Mouse (Mus musculus) CH12.LX (cell line): ENCODE measurements around the gene Pdzd2. TPM values are rescaled to one million over a fixed set of nuclear protein-coding genes. Genes with fewer than 3 reads are reported as not detected.

Experiments used
- DNase-seq: peaks from one replicate; pipeline ENCODE4 v3.0.0-alpha.2; 2013; ENCODE audit errors: extremely low read depth
- H3K27ac ChIP-seq: 2 replicates; pipeline ENCODE4 v1.5.1; 2012; ENCODE audit warnings: low read depth, mild to moderate bottlenecking, control low read depth, moderate library complexity; ENCODE audit not compliant: insufficient read depth
- H3K27me3 ChIP-seq: replicated peaks from 2 replicates; pipeline ENCODE3; 2012; ENCODE audit warnings: inconsistent platforms
- H3K36me3 ChIP-seq, 2 experiments: replicated peaks in 1 of 2; 2 replicates each; pipeline versions ENCODE3 to v1.6.1; 2012; ENCODE audit warnings: inconsistent platforms in 1 of 2, low read length in 1 of 2, mild to moderate bottlenecking in 1 of 2, mixed read lengths in 1 of 2, moderate library complexity in 1 of 2; ENCODE audit not compliant: control insufficient read depth in 1 of 2, insufficient read depth in 1 of 2
- H3K4me1 ChIP-seq, 2 experiments: 2 replicates each; pipeline ENCODE4 v1.6.1; 2012; ENCODE audit warnings: inconsistent platforms in 1 of 2, moderate library complexity in 1 of 2; ENCODE audit not compliant: insufficient read depth in 2 of 2, control insufficient read depth in 1 of 2
- H3K4me2 ChIP-seq: 2 replicates; pipeline ENCODE4 v1.6.1; 2012; ENCODE audit warnings: low read depth, mild to moderate bottlenecking, control low read depth; ENCODE audit not compliant: poor library complexity, insufficient read depth, severe bottlenecking
- H3K4me3 ChIP-seq, 3 experiments: fragments of 150-350 bp in 1 of 3; sonication (generic) in 1 of 3; replicated peaks in 1 of 3; 2 replicates each; pipeline versions ENCODE3 to v1.5.1; 2011 to 2012; ENCODE audit warnings: low read depth in 2 of 3, low read length in 2 of 3, mild to moderate bottlenecking in 2 of 3, moderate library complexity in 2 of 3, control low read depth in 1 of 3, improper control_type of control experiment in 1 of 3, inconsistent platforms in 1 of 3, mixed read lengths in 1 of 3; ENCODE audit not compliant: poor library complexity in 1 of 3
- H3K79me2 ChIP-seq: replicated peaks from 2 replicates; pipeline ENCODE4 v1.6.1; 2012; ENCODE audit warnings: mild to moderate bottlenecking, moderate library complexity; ENCODE audit not compliant: control insufficient read depth, poor library complexity, insufficient read depth, severe bottlenecking; ENCODE audit errors: extremely low read depth
- H3K9ac ChIP-seq: 2 replicates; pipeline ENCODE4 v1.6.1; 2012; ENCODE audit warnings: low read depth, mild to moderate bottlenecking, control low read depth, moderate library complexity; ENCODE audit not compliant: insufficient read depth
- H3K9me3 ChIP-seq: replicated peaks from 2 replicates; pipeline ENCODE3; 2012; ENCODE audit warnings: low read length, inconsistent platforms, mixed read lengths
- BHLHE40 ChIP-seq: IDR thresholded peaks from 2 replicates; pipeline ENCODE4 v1.6.1; 2011; ENCODE audit warnings: mild to moderate bottlenecking, low read depth, low read length, improper control_type of control experiment
- CHD1 ChIP-seq: IDR thresholded peaks from 2 replicates; pipeline ENCODE4 v1.6.1; 2012; ENCODE audit warnings: low read depth, low read length, improper control_type of control experiment, inconsistent platforms
- CHD2 ChIP-seq: IDR thresholded peaks from 2 replicates; pipeline ENCODE4 v1.6.1; 2011; ENCODE audit warnings: low read length, improper control_type of control experiment
- CTCF ChIP-seq, 2 experiments: IDR thresholded peaks in 1 of 2; conservative IDR thresholded peaks in 1 of 2; 2 replicates each; pipeline ENCODE4 v1.5.1; 2011 to 2012; ENCODE audit warnings: low read depth in 2 of 2, low read length in 2 of 2, improper control_type of control experiment in 1 of 2, inconsistent platforms in 1 of 2, mild to moderate bottlenecking in 1 of 2, moderate library complexity in 1 of 2
- ELF1 ChIP-seq: IDR thresholded peaks from 2 replicates; pipeline ENCODE4 v1.6.1; 2014; ENCODE audit warnings: low read depth, mild to moderate bottlenecking, inconsistent platforms, low read length, improper control_type of control experiment
- EP300 ChIP-seq: IDR thresholded peaks from 2 replicates; pipeline ENCODE4 v1.6.1; 2011; ENCODE audit warnings: low read length, improper control_type of control experiment
- ETS1 ChIP-seq: conservative IDR thresholded peaks from 2 replicates; pipeline ENCODE4 v1.6.1; 2012; ENCODE audit warnings: low read depth, mild to moderate bottlenecking, inconsistent platforms, low read length, improper control_type of control experiment, moderate library complexity
- IRF4 ChIP-seq: IDR thresholded peaks from 2 replicates; pipeline ENCODE4 v1.6.1; 2014; ENCODE audit warnings: low read depth, mild to moderate bottlenecking, inconsistent platforms, low read length, improper control_type of control experiment
- JUN ChIP-seq: IDR thresholded peaks from 2 replicates; pipeline ENCODE4 v1.6.1; 2011; ENCODE audit warnings: low read depth, mild to moderate bottlenecking, low read length, improper control_type of control experiment, moderate library complexity; ENCODE audit not compliant: insufficient read depth
- JUND ChIP-seq: conservative IDR thresholded peaks from 2 replicates; pipeline ENCODE4 v1.6.1; 2011; ENCODE audit warnings: low read depth, low read length, improper control_type of control experiment
- MAFK ChIP-seq: IDR thresholded peaks from 2 replicates; pipeline ENCODE4 v1.6.1; 2011; ENCODE audit warnings: low read length, improper control_type of control experiment; ENCODE audit not compliant: insufficient replicate concordance
- MAX ChIP-seq: IDR thresholded peaks from 2 replicates; pipeline ENCODE4 v1.6.1; 2011; ENCODE audit warnings: low read length, improper control_type of control experiment
- MAZ ChIP-seq: IDR thresholded peaks from 2 replicates; pipeline ENCODE4 v1.6.1; 2012; ENCODE audit warnings: low read depth, mild to moderate bottlenecking, inconsistent platforms, low read length, improper control_type of control experiment, moderate library complexity
- MEF2A ChIP-seq: IDR thresholded peaks from 2 replicates; pipeline ENCODE4 v1.6.1; 2014; ENCODE audit warnings: low read depth, mild to moderate bottlenecking, inconsistent platforms, low read length, improper control_type of control experiment, borderline replicate concordance
- MYC ChIP-seq: IDR thresholded peaks from 2 replicates; pipeline ENCODE4 v1.6.1; 2011; ENCODE audit warnings: low read depth, mild to moderate bottlenecking, improper control_type of control experiment, low read length
- NELFE ChIP-seq: IDR thresholded peaks from 2 replicates; pipeline ENCODE4 v1.6.1; 2011; ENCODE audit warnings: low read depth, low read length, improper control_type of control experiment
- NRF1 ChIP-seq: IDR thresholded peaks from 2 replicates; pipeline ENCODE4 v1.6.1; 2014; ENCODE audit warnings: low read depth, mild to moderate bottlenecking, inconsistent platforms, low read length, improper control_type of control experiment, moderate library complexity
- PAX5 ChIP-seq: IDR thresholded peaks from 2 replicates; pipeline ENCODE4 v1.6.1; 2012; ENCODE audit warnings: low read length, inconsistent platforms, mixed read lengths
- POLR2A ChIP-seq: IDR thresholded peaks from 2 replicates; pipeline ENCODE4 v1.6.1; 2011; ENCODE audit warnings: low read depth, mild to moderate bottlenecking, improper control_type of control experiment, low read length
- RAD21 ChIP-seq: IDR thresholded peaks from 2 replicates; pipeline ENCODE4 v1.6.1; 2011; ENCODE audit warnings: low read depth, mild to moderate bottlenecking, low read length, improper control_type of control experiment, moderate library complexity
- RCOR1 ChIP-seq: conservative IDR thresholded peaks from 2 replicates; pipeline ENCODE4 v1.6.1; 2012; ENCODE audit warnings: low read depth, mild to moderate bottlenecking, inconsistent platforms, low read length, improper control_type of control experiment
- SIN3A ChIP-seq: IDR thresholded peaks from 2 replicates; pipeline ENCODE4 v1.6.1; 2012; ENCODE audit warnings: low read length, improper control_type of control experiment, inconsistent platforms
- SMC3 ChIP-seq: IDR thresholded peaks from 2 replicates; pipeline ENCODE4 v1.6.1; 2011; ENCODE audit warnings: low read depth, low read length, improper control_type of control experiment
- TBP ChIP-seq: conservative IDR thresholded peaks from 2 replicates; pipeline ENCODE4 v1.6.1; 2011; ENCODE audit warnings: low read depth, low read length, improper control_type of control experiment
- TCF12 ChIP-seq: IDR thresholded peaks from 2 replicates; pipeline ENCODE4 v1.6.1; 2014; ENCODE audit warnings: low read depth, mild to moderate bottlenecking, inconsistent platforms, low read length, improper control_type of control experiment
- UBTF ChIP-seq: IDR thresholded peaks from 2 replicates; pipeline ENCODE4 v1.6.1; 2012; ENCODE audit warnings: low read depth, mild to moderate bottlenecking, inconsistent platforms, low read length, improper control_type of control experiment, moderate library complexity
- USF1 ChIP-seq: IDR thresholded peaks from 2 replicates; pipeline ENCODE4 v1.6.1; 2014; ENCODE audit warnings: low read depth, mild to moderate bottlenecking, inconsistent platforms, low read length, improper control_type of control experiment
- USF2 ChIP-seq: conservative IDR thresholded peaks from 2 replicates; pipeline ENCODE4 v1.6.1; 2011; ENCODE audit warnings: low read depth, low read length, improper control_type of control experiment
- ZC3H11A ChIP-seq: IDR thresholded peaks from 2 replicates; pipeline ENCODE4 v1.6.1; 2012; ENCODE audit warnings: low read depth, mild to moderate bottlenecking, inconsistent platforms, low read length, improper control_type of control experiment
- ZNF384 ChIP-seq: IDR thresholded peaks from 2 replicates; pipeline ENCODE4 v1.6.1; 2012; ENCODE audit warnings: low read depth, low read length, improper control_type of control experiment, inconsistent platforms
- dilution Hi-C: fragments of 300-500 bp; cut with MboI; formaldehyde crosslinking; loops from 2 replicates; pipeline ENCODE4 v1.14.3; 2020; ENCODE audit warnings: low sequenced_read_pairs; ENCODE audit not compliant: extremely low pct_unique_long_range_greater_than_20kb, extremely low pct_ligation_motif_present
- in situ Hi-C: fragments of 300-500 bp; cut with MboI; formaldehyde crosslinking; loops from 3 replicates; pipeline ENCODE4 v1.14.3; 2019; ENCODE audit warnings: low sequenced_read_pairs, low pct_ligation_motif_present, low pct_unique_long_range_greater_than_20kb, mixed read lengths
- polyA plus RNA-seq: library from polyadenylated mRNA; unstranded; fragments of >175 nt; gene quantifications from 2 replicates; pipeline ENCODE4 v1.2.1, GENCODE M21; 2012; ENCODE audit warnings: low read depth; ENCODE audit not compliant: insufficient read length
- total RNA-seq, 2 experiments: library from RNA; depleted of rRNA; stranded (reverse); fragments of 300-350 nt in 1 of 2; fragments of >200 nt in 1 of 2; gene quantifications; 2 replicates each; pipeline ENCODE4 v1.2.3; 2012 to 2014

Pdzd2 gene
- total RNA-seq (2012; rRNA removed) (0.17 and 0.21 TPM in 2 replicates), total RNA-seq (2014; rRNA removed) (0.04 and 0.05 TPM in 2 replicates), polyA plus RNA-seq (0.12 and 0.24 TPM in 2 replicates)

- H3K4me3 ChIP-seq: peak within 1 kb of the TSS; percentile 23 to 60 (median 49)
These were observed at the start of gene Pdzd2 for GRCm38 (mm10) chr15:12739277-12740247. Gene Pdzd2 (minus strand): TSS chr15:12739924.

GRCm38 (mm10) chr15:12789406-12789867 lies 49.7 kb upstream of the Pdzd2 start:
- H3K4me2 ChIP-seq: peak overlapping the region; percentile 79
- no peaks in the 10 kb centered on the region for H3K36me3 ChIP-seq
- H3K4me1 ChIP-seq: peaks cover 4 to 28% of the 10 kb centered on the region in 2 experiments
- in situ Hi-C loops (no loop called here), dilution Hi-C loops (no loop called here)
- no peaks in the 10 kb centered on the region for H3K27me3 ChIP-seq
- H3K9ac ChIP-seq: peak overlapping the region; percentile 58
- peak overlapping the region; percentile 64; the same call in 1 of the 2 replicates for H3K27ac ChIP-seq
- H3K9me3 ChIP-seq: peaks cover 5% of the 10 kb centered on the region
- H3K4me3 ChIP-seq: peak overlapping the region; percentile 37 to 46 (median 40)
- peak; percentile 97 for DNase-seq
- no peaks in the 10 kb centered on the region for H3K79me2 ChIP-seq
- TF ChIP-seq ELF1: no peak
- TF ChIP-seq NRF1: no peak
- TF ChIP-seq JUND: peak; percentile 39
- peak; percentile 99 for TF ChIP-seq MEF2A
- TF ChIP-seq BHLHE40: peak; percentile 91
- TF ChIP-seq MAZ: peak; percentile 79
- 0 out of 2 replicates have a peak, but pooled peaks have one; percentile 66 for TF ChIP-seq RCOR1
- TF ChIP-seq CHD2: peak; percentile 94
- TF ChIP-seq SMC3: no peak
- TF ChIP-seq POLR2A: peak; percentile 77
- peak; percentile 85 for TF ChIP-seq SIN3A
- TF ChIP-seq EP300: peak; percentile 94
- peak; percentile 98 for TF ChIP-seq MAX
- peak; percentile 88 for TF ChIP-seq TCF12
- TF ChIP-seq ETS1: peak; percentile 97
- TF ChIP-seq USF1: peak; percentile 86
- 0 out of 2 replicates have a peak, but pooled peaks have one; percentile 29 for TF ChIP-seq NELFE
- peak; percentile 79 for TF ChIP-seq USF2
- no peak for TF ChIP-seq CHD1
- TF ChIP-seq TBP: peak; percentile 78
- TF ChIP-seq MAFK: peak; percentile 92
- TF ChIP-seq ZC3H11A: no peak
- peak; percentile 42 for TF ChIP-seq JUN
- no peak for TF ChIP-seq UBTF
- peak; percentile 97 for TF ChIP-seq IRF4
- no peak for TF ChIP-seq PAX5
- peak; percentile 22; the same call in 1 of the 2 replicates for TF ChIP-seq ZNF384

More at GRCm38 (mm10) chr15:12739277-12740247, at the start of gene Pdzd2:
- Histone ChIP-seq H3K79me2 (no peaks in the 10 kb centered on the region), H3K9me3 (peaks cover 3% of the 10 kb centered on the region), H3K9ac (0 out of 2 replicates have a peak within 1 kb of the TSS, but pooled peaks have one; percentile 0)
- DNase-seq: peak; percentile 57
- dilution Hi-C loops: no loop called here
- peak; percentile 28; the same call in 1 of the 2 replicates for TF ChIP-seq NRF1
- TF ChIP-seq SMC3: peak; percentile 23; the same call in 1 of the 2 replicates
- peak; percentile 36 for TF ChIP-seq RAD21
- peak in 1 of 2 experiments; percentile 59; a peak in 2 of 4 replicates for TF ChIP-seq CTCF (conservative IDR thresholded peaks at IDR 0.05 in 1 of 2, IDR thresholded peaks at IDR 0.05 in 1 of 2; ENCODE audit: low read depth in 2 of 2, low read length in 2 of 2)
- no peak for TF ChIP-seq USF1
- TF ChIP-seq UBTF: peak; percentile 75
- no peak for TF ChIP-seq MYC
- TF ChIP-seq, all 38 proteins: peak for 5
- Histone ChIP-seq H3K36me3 (no peaks in the 10 kb centered on the region), H3K4me2 (peak within 1 kb of the TSS; percentile 80), H3K4me1 (peaks cover 3 to 12% of the 10 kb centered on the region in 2 experiments; a peak in 1 of 4 replicates), H3K27ac (no peak within 1 kb of the TSS), H3K27me3 (peaks cover 27% of the 10 kb centered on the region)
- in situ Hi-C loops: no loop called here
